Mouse (Mus musculus): ENCODE results near the gene Slc27a3.

Slc27a3 gene

DNA sequence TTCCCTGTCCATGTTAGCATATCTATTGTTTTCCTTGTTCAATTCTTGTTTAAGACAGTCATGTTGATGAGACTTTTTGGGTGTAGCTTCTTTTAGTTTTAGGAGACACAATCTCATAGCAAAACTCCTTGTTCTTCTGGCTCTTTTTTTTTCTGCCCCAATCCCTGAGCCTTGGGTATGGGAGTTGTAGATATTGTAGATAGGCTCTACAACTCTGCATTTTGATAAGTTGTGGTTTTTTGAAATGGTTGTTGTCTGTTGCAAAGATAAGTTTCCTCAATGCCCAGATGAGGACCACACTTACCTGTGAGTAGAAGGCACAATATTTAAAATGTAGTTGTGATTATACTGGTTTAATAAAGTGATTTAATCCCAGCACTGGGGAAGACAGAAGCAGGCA lies 49.6 kb downstream of the Slc27a3 start:
- DNase-seq (ENCODE audit: low read depth, low spot score), result no peak

DNA sequence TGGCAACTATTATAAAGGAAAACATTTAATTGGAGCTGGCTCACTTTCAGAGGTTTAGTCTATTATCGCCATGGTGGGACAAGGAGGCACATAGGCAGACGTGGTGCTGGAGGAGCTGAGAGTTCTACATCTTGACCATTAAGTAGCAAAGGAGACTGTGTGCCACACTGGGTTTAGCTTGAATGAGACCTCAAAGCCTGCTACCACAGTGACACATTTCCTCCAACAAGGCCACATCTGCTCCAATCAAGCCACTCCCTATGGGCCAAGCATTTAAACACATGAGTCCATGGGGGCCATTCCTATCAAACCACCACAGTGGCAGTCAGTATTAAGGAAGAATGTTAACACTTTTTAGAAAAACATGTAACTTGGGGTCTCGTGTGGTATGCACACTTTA lies 51.5 kb downstream of the Slc27a3 start:
- DNase-seq (ENCODE audit: low read depth, low spot score), result no peak

GRCm38 (mm10) chr3:90335517-90335916 lies 54.2 kb downstream of the Slc27a3 start:
- DNase-seq (ENCODE audit: low read depth, low spot score), result no peak
